Mouse (Mus musculus) adrenal gland, postnatal 4 days (tissue): Measurements from ENCODE around the gene Ssb. TPM values are rescaled to one million over a fixed set of nuclear protein-coding genes. Genes with fewer than 3 reads are reported as not detected.
"Not testable (repeated sequence)": the region's sequence is repeated elsewhere in the genome, so short reads cannot be mapped to it uniquely, and the experiment has no call there.

Experiments
- DNase-seq, 2 experiments: peaks; one replicate each; pipeline ENCODE4 v3.0.0; 2021 to 2022; ENCODE audit warnings: low spot score in 2 of 2, mixed read lengths in 2 of 2
- total RNA-seq, 2 experiments: library from RNA; stranded (reverse); gene quantifications; 2 replicates each; pipeline ENCODE4 v1.2.3; 2021

Ssb gene
- total RNA-seq, 2 experiments from 2014 or later: 196 to 224 TPM

DNA sequence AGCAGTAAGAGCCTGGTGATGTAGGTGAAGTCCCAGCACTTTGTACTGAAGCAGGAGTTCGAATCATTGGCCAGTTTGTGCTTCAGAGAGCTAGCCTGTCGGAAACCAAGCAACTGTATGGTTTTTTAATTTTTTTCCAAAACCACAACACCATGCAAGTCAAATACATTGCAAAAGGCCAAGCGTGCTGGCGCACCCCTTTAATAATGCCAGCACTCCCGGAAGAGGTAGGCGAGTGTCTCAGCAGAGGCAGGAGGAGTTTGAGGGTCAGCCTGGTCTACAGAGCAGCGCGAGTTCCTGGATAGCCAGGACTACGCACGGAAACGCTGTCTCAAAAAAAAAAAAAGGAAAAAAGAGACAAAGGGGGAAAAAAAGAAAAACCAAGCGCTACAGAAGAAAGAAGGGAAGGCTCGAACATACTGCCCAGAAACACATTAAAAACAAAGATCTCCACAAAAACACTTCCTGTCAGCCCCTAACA lies 350 bp upstream of the Ssb start:
- DNase-seq: no peak

GRCm38 (mm10) chr2:69862117-69862657 lies 825 bp downstream of the Ssb start:
- no peak for DNase-seq

DNA sequence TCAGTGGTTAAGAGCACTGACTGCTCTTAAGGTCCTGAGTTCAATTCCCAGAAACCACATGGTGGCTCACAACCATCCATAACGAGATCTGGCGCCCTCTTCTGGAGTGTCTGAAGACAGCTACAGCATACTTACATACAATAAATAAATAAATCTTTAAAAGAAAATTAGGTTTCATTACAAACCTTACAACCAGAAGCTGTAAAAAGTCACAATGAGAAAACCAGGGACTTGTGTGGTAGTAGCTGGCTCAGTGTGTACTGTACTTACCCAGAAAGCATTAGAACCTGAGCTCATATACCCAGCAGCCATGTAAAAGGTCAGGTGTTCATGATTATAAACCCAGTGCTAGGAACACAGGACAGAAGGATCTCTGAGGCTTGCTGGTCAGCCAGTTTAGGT lies 22.6 kb downstream of the Ssb start:
- no peak for DNase-seq

DNA sequence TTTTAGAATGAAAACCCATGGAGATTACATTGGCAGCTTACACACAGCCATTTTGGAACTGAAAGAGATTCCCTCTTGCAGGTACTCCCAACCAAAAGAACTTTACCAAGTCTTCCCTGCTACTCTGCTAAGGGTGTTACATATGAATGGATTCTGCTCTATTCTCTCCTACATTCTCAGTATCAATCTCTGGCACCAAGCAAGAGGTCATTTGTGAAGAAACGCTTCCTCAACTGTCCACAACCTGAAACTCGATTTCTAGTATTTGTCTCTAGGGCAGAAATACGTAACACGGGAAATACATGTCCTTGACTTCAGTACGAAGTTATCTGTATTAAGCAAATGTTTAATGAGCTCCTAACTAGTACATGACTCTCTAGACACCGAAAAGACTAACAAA lies 23.2 kb downstream of the Ssb start:
- no peak for DNase-seq

- no peak for DNase-seq
Observed at GRCm38 (mm10) chr2:69885050-69885449, 23.7 kb downstream of the Ssb start.

DNA sequence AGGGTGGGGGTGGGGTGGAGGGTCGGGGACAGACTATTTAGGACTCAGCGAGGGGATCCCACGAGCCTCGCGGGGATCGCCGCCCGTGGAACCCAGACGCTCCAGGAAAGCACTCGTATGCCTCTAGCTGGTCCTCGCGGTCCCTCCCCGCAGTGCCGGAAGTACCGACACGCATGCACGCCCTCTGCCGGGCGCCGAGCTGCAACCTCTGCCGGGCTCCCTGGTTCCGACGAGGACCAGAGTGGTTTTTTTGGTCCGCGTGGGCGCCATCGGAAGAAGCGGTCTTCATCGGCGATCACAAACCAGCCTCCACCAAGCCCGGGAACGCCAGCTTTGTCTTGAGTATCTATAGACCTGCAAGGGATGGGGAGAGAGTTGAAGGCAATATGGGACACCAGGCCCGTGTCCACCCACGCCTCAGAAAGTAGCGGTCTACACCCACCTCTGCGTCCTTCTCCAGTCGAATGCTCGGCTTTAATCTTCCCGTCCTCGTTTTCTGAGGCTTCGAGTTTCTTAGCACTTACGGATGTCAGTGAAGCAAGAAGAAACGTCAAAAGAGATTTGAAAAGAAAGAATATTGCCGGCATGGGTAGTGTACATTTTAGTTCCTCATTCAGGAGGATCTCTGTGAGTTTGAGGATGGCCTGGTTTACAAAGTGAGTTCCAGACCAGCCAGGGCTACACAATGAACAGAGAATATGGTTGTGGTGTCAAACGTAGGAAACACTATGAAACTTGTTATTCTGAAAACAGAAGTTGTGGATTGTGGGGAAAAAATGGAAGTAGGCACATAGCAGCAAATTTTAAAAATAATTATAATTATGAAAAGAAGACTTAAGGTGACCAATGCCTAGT lies 24.3 kb downstream of the Ssb start, which contains the start of gene Mettl5:
Gene Mettl5, minus strand, starts transcription at position 165 of the 855 bp plus-strand sequence.
- DNase-seq: peak; percentile 73 to 80

GRCm38 (mm10) chr2:69888957-69889356 lies 27.6 kb downstream of the Ssb start:
- no peak for DNase-seq

- no peak for DNase-seq
Observed at GRCm38 (mm10) chr2:69890843-69891242, 29.5 kb downstream of the Ssb start.

GRCm38 (mm10) chr2:69893145-69893544 lies 31.8 kb downstream of the Ssb start:
- no peak for DNase-seq

DNA sequence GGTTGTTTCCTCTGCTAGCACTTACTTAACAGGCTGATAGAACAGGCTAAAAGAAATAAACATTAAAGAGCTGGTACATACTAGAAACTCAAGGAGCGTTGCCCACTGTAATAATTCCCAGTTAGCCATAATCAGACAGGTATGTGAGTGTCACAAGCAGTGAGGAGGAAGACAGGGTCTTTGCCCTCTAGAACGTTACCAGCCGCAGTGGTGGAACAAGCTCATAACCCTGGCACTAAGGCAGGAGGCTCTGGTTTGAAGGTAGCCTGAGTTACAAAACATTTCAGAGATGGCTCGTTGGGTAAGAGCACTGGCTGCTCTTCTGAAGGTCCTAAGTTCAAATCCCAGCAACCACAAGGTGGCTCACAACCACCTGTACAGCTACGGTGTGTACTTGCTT lies 32.5 kb downstream of the Ssb start:
- no peak for DNase-seq

DNA sequence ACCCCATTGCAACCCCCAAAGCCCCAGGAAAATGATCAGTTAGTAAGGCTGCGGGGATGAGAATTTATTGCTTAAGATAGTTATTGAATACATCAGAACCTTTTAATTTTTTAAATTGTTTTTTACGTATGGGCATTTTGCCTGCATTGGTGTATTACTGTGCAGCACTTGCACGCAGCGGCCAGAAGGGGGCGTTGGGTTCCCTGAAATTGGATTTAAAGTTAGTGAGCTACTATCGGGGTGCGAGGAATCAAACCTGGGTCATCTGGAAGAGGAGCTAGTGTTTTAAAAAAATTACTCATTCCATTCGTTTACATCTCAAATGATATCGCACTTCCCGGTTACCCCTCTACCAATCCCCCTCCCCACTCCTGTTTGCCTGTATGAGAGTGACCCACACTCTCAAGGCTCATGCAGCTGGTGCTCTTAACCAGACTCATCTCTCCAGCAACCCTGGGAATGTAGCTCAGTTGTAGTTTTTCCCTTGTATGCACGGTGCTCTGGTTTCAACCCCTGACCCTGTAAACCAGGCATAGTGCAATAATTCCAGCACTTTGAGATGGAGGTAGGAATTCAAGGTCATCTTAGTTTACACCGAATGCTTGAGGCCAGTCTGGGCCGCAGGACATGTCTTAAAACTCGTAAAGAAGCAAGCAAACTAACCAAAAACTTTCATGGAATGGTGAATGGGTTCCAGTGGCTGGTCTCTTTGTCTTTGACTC lies 34.3 kb downstream of the Ssb start:
- no peak for DNase-seq

GRCm38 (mm10) chr2:69896224-69896581 lies 34.8 kb downstream of the Ssb start:
- no peak for DNase-seq

DNA sequence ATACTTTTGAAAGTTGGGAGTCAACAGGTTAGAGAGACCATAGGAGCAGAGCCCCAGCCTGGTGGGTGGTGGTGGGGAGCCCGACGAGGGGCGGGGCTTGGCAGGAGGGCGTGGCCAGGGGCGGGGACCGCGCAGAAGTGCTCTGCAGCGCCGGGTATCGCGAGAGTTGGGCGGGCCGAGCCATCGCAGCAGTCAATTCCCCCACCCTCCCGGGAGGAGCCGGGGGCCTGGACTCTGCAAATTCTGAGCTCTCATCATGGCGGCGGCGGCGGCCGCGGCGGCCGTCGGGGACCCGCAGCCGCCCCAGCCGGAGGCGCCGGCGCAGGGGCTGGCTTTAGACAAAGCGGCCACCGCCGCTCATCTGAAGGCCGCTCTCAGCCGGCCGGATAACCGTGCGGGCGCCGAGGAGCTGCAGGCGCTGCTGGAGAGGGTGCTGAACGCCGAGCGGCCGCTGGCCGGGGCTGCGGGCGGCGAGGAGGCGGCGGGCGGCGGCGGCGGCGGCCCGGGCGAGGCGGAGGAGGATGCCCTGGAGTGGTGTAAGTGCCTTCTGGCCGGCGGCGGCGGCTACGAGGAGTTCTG lies 35.8 kb downstream of the Ssb start, which contains the start of gene Ubr3:
Gene Ubr3, plus strand, starts transcription at position 208 of the 579 bp plus-strand sequence.
- DNase-seq: peak; percentile 96

- peak; percentile 21 to 22 for DNase-seq
Observed at GRCm38 (mm10) chr2:69897618-69898575, 36.5 kb downstream of the Ssb start.

- DNase-seq: no peak
Observed at GRCm38 (mm10) chr2:69903541-69903940, 42.2 kb downstream of the Ssb start.

GRCm38 (mm10) chr2:69907394-69907793 lies 46.0 kb downstream of the Ssb start:
- DNase-seq: not testable (repeated sequence)

GRCm38 (mm10) chr2:69912801-69913200 lies 51.4 kb downstream of the Ssb start:
- DNase-seq: no peak

GRCm38 (mm10) chr2:69917301-69917700 lies 55.9 kb downstream of the Ssb start:
- DNase-seq: no peak
